Mouse (Mus musculus) hindbrain, postnatal 0 days (tissue): Measurements from ENCODE around the gene Syt13. TPM values are rescaled to one million over a fixed set of nuclear protein-coding genes. Genes with fewer than 3 reads are reported as not detected.

Source experiments
- ATAC-seq: fragments of 200-750 bp; cut with Nextera tagmentation; 2 replicates; pipeline ENCODE4 v1.8.0; 2017; ENCODE audit warnings: mild to moderate bottlenecking, moderate TSS enrichment, moderate library complexity
- DNase-seq: peaks from one replicate; pipeline ENCODE4 v3.0.0-alpha.2; 2015; ENCODE audit warnings: low spot score
- H3K27ac ChIP-seq: fragments of 300-500 bp; sonication (generic); 2 replicates; pipeline ENCODE4 v1.5.1; 2014; ENCODE audit warnings: mild to moderate bottlenecking
- H3K27me3 ChIP-seq: fragments of 300-500 bp; sonication (generic); 2 replicates; pipeline ENCODE4 v1.6.1; 2014; ENCODE audit warnings: low read length, mixed read lengths; ENCODE audit not compliant: insufficient read depth
- H3K36me3 ChIP-seq: fragments of 300-500 bp; sonication (generic); 2 replicates; pipeline ENCODE4 v1.6.1; 2014; ENCODE audit warnings: low read length, mixed read lengths; ENCODE audit not compliant: insufficient read depth
- H3K4me1 ChIP-seq: fragments of 300-500 bp; sonication (generic); 2 replicates; pipeline ENCODE4 v1.6.1; 2014; ENCODE audit warnings: antibody characterized with exemption, low read length, mixed read lengths; ENCODE audit not compliant: insufficient read depth
- H3K4me2 ChIP-seq: fragments of 300-500 bp; sonication (generic); 2 replicates; pipeline ENCODE4 v1.6.1; 2014; ENCODE audit warnings: low read depth, mild to moderate bottlenecking, low read length, moderate library complexity, mixed read lengths
- H3K4me3 ChIP-seq: fragments of 300-500 bp; sonication (generic); 2 replicates; pipeline ENCODE4 v1.5.1; 2014; ENCODE audit warnings: low read length
- H3K9ac ChIP-seq: fragments of 300-500 bp; sonication (generic); replicated peaks from 2 replicates; pipeline ENCODE4 v1.6.1; 2014; ENCODE audit warnings: mild to moderate bottlenecking, low read length, moderate library complexity, mixed read lengths
- H3K9me3 ChIP-seq: fragments of 300-500 bp; sonication (generic); 2 replicates; pipeline ENCODE4 v1.6.1; 2016; ENCODE audit warnings: low read length, mixed read lengths
- CTCF ChIP-seq: IDR thresholded peaks from 2 replicates; pipeline ENCODE4 v1.5.1; 2016; ENCODE audit warnings: antibody characterized with exemption, control low read depth, low read depth
- WGBS: fragments of 180-500 bp; shearing (Covaris S2); extraction: QIAGEN DNeasy Blood & Tissue Kit; methylation state at CpG from one replicate; pipeline ENCODE4 v1.1.7; 2014; 5-methylcytosine and 5-hydroxymethylcytosine counted together
- polyA plus RNA-seq: library from polyadenylated mRNA; unstranded; fragments of >200 nt; fragmentation: Nextera tagmentation; extraction: Ambion mirVana; gene quantifications from 2 replicates; pipeline ENCODE4 v1.2.1, GENCODE M21; 2015
- total RNA-seq: library from RNA; depleted of rRNA; stranded (reverse); fragments of >200 nt; gene quantifications from 2 replicates; pipeline ENCODE4 v1.2.3, GENCODE M21; 2014

The Syt13 gene
- total and polyA plus RNA-seq, 2 experiments from 2014 or later: 70.8 to 145 TPM

DNA sequence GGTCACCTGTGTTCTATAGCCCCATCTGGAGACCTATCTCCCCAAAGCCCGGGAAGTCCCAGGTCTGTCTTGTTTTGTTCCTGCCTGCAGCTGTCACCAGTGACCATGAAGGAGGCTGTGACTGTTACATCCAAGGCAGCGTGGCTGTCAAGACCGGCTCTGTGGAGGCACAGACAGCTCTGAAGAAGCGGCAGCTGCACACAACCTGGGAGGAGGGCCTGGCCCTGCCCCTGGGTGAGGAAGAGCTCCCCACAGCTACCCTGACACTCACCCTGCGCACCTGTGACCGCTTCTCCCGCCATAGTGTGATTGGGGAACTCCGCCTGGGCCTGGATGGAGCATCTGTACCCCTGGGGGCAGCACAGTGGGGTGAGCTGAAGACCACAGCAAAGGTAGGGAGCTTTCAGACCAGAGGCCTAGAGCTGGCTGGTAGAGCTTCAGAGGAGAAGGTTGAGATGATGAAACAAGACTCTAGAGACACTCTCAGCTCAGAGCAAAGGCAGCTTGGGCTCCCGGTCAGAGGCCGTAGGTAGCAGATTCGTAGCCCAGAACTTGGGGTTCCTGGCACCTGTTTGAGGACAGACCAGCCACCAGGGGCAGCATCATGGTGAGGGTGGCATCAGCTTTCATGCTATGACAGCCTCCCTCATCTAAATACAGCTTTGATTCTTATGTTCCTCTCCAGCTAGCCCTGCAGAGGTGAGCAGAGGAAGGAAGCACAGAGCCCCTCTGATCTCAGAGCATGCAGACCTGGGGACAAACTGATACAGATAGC is 31.1 kb downstream of the Syt13 start:
- ATAC-seq (no peak), DNase-seq (no peak)
- Histone ChIP-seq H3K4me3 (no peak overlapping the region), H3K4me2 (no peak overlapping the region), H3K27me3 (no peaks in the 10 kb centered on the region), H3K9me3 (no peaks in the 10 kb centered on the region), H3K4me1 (peaks cover 7% of the 10 kb centered on the region; the same call in 1 of the 2 replicates), H3K27ac (no peak overlapping the region), H3K9ac (no peak overlapping the region), H3K36me3 (peaks cover 10% of the 10 kb centered on the region; the same call in 1 of the 2 replicates)
- peak; percentile 24; the same call in 1 of the 2 replicates for TF ChIP-seq CTCF
- WGBS: 85% methylated on average over 11 of the region's 11 CpGs

DNA sequence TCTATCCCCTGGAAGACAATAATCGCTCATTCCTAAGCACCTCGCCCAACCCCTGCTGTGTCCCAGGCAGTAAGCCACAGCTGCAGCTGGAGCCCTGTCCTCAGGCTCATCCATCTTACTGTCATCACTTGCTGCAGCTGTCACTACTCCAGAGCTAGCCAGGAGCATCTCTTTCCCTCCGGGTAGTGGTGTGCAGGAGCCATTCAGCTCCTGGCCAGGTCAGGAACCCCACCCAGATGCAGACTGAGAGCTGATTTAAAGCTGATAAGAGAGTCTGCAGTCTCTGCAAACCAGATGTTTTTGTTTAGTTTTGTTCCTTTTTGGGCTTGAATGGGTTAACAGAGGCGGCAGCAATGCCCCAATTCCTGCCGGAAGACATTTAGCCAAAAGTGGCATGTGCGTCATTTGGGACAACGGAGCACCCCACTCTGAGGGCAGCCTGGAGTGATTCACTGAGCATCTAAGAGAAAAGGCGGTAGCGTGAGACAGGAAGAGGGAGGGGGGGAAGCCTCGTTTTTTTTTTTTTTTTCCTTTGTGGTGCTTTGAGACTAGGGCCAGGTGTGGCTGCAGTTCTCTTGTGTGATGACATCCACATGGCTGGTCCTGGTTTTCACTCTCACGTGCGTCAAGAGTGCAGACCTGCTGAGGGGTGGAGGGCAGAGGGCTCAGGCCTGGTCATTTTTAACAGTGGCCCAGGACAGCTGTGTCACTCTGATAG is 33.2 kb downstream of the Syt13 start:
- ATAC-seq (peak; percentile 58), DNase-seq (peak; percentile 71)
- Histone ChIP-seq H3K36me3 (peaks cover 3% of the 10 kb centered on the region; the same call in 1 of the 2 replicates), H3K9me3 (no peaks in the 10 kb centered on the region), H3K9ac (0 out of 2 replicates have a peak overlapping the region, but pooled peaks have one; percentile 18), H3K4me2 (no peak overlapping the region), H3K27me3 (no peaks in the 10 kb centered on the region), H3K27ac (0 out of 2 replicates have a peak overlapping the region, but pooled peaks have one; percentile 32), H3K4me1 (peaks cover 7% of the 10 kb centered on the region; the same call in 1 of the 2 replicates), H3K4me3 (no peak overlapping the region)
- TF ChIP-seq CTCF: no peak
- 11% methylated on average over 12 of the region's 12 CpGs for WGBS

DNA sequence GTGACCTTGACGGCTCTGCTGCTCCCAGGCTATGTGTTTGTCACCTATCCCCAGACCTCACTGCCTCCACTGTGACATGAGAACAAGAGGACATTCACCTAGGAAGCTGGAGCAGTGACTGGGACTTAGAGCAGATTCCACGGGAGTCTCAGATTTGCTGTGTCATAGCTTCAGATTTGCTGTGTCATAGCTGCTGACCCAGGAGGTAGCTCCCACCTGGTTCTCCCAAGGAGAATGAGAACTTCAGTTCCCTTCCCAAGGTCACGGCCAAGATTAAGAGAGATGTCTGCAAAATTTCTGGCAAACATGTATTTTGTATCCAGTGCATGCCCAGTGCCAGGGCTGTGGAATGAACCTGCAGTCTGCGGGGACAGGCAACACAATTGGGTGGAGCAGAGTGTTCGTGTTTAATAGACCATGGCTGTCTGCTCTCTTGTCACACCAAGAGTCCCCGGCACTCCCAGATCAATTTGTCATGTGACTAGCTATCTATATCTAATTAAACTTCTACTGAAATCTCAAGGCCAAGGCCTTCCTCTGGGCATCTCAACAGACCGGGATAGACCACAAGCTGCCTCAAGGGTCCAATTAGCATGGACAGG is 33.9 kb downstream of the Syt13 start:
- no peak for ATAC-seq
- Histone ChIP-seq H3K9ac (0 out of 2 replicates have a peak overlapping the region, but pooled peaks have one; percentile 18), H3K36me3 (peaks cover 3% of the 10 kb centered on the region; the same call in 1 of the 2 replicates), H3K4me2 (no peak overlapping the region), H3K9me3 (no peaks in the 10 kb centered on the region), H3K27ac (no peak overlapping the region), H3K27me3 (no peaks in the 10 kb centered on the region), H3K4me3 (no peak overlapping the region), H3K4me1 (peaks cover 7% of the 10 kb centered on the region; the same call in 1 of the 2 replicates)
- WGBS: 38% methylated on average over 7 of the region's 7 CpGs
- no peak for DNase-seq
- no peak for TF ChIP-seq CTCF

DNA sequence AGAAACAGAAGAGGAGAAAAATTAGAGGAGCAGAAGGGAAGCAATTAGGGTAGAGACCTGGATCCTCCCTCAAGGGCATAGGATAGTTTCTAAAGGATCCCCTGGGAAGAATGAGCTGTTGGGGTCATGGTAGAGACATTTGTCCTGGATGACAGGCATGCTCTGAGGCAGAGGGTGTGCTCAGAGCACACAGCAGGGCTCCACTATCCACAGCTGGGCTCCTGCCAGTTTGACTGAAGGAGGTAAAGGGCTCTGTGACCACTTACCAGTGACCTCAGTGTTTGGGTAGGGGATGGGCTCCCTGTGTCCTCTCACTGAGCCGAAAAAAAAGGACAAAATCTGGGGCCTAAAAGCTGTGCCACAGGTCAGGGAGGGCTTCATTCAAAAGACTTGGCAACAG is 34.6 kb downstream of the Syt13 start:
- no peaks in the 10 kb centered on the region for H3K27me3 ChIP-seq
- H3K4me1 ChIP-seq: peaks cover 7% of the 10 kb centered on the region; the same call in 1 of the 2 replicates
- H3K9ac ChIP-seq: no peak overlapping the region
- 7% methylated on average over 1 of the region's 1 CpGs for WGBS
- no peak overlapping the region for H3K4me3 ChIP-seq
- no peaks in the 10 kb centered on the region; the same call in 1 of the 2 replicates for H3K36me3 ChIP-seq
- H3K9me3 ChIP-seq: no peaks in the 10 kb centered on the region
- H3K4me2 ChIP-seq: no peak overlapping the region
- no peak for TF ChIP-seq CTCF
- ATAC-seq (no peak), DNase-seq (no peak)
- no peak overlapping the region for H3K27ac ChIP-seq

DNA sequence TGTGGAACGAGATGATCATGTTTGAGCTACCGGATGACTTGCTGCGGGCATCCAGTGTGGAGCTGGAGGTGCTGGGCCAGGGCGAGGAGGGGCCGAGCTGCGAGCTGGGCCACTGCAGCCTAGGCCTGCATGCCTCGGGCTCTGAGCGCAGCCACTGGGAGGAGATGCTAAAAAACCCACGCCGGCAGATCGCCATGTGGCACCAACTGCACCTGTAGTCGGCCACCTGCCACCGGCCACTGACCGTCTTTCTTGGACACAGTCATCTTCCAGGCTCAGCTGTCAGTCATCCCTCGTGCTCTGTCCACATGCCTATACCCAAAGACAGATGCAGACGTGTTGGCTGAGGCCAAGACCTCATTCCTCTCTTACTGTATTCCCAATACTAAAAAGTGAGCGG is 38.6 kb downstream of the Syt13 start:
- no peaks in the 10 kb centered on the region for H3K9me3 ChIP-seq
- no peak overlapping the region for H3K4me3 ChIP-seq
- H3K36me3 ChIP-seq: no peaks in the 10 kb centered on the region
- ATAC-seq (no peak), DNase-seq (no peak)
- H3K9ac ChIP-seq: no peak overlapping the region
- no peak overlapping the region for H3K4me2 ChIP-seq
- no peaks in the 10 kb centered on the region for H3K4me1 ChIP-seq
- 82% methylated on average over 17 of the region's 17 CpGs for WGBS
- H3K27me3 ChIP-seq: no peaks in the 10 kb centered on the region
- H3K27ac ChIP-seq: no peak overlapping the region
- TF ChIP-seq CTCF: no peak

DNA sequence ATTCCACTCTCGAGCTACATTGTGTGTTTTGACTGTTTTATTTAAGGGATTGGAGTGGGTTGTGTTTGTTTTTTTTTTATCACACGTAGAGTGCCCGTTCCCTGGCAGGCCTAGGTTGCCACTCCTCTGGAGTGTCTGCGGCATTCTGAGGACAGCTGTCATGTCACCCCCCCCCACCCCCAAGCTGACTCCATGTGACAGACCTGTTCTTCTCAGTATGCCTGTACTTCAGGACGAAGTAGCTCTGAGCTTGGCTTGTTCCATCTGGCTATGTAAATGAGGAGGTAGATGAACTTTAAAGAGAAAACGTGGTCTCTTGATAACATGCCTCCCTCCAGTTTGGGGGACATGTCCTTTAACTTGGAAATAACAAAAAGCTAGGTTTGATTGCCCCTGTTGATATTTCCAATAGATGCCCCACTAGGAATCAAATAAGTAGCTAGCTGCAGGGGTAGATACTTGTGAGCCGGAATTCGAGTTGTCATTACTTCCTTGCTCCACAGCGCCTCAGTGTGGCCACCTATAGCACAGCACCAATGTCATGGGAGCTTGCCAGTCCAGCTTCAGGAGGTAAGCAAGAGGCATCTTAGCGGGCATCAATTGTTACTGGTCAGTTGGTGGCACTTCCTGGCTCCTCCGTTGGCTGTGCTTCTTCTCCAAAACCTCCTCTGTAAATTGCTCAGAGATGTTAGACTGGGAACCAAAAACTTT is 39.7 kb downstream of the Syt13 start:
- WGBS: 35% methylated on average over 11 of the region's 11 CpGs
- H3K9me3 ChIP-seq: no peaks in the 10 kb centered on the region
- no peaks in the 10 kb centered on the region for H3K36me3 ChIP-seq
- peak; percentile 87 for TF ChIP-seq CTCF
- H3K4me3 ChIP-seq: no peak overlapping the region
- ATAC-seq: no peak
- DNase-seq: peak; percentile 65
- no peak overlapping the region for H3K27ac ChIP-seq
- H3K4me1 ChIP-seq: no peaks in the 10 kb centered on the region
- H3K27me3 ChIP-seq: no peaks in the 10 kb centered on the region
- H3K9ac ChIP-seq: no peak overlapping the region
- H3K4me2 ChIP-seq: no peak overlapping the region
